Comparison of ENCODE assay signal across 24 mouse cellular contexts in genomic region chr2:73360536-73360935, GRCm38 (mm10). TPM values are rescaled to one million over a fixed set of nuclear protein-coding genes. Genes with fewer than 3 reads are reported as not detected.
DNase-seq lines count a peak whose midpoint lies in the region; ATAC-seq and TF ChIP-seq lines count a peak whose summit lies in the region.
"Had no signal": no experiment of that assay in that cellular context is flagged by ENCODE, and none has a peak within 500 bp of the region (broad histone marks: within the 10 kb centered on the region; RNA-seq: fewer than 3 reads in every experiment).

No protein-coding gene starts in this region.

- no peak overlapping the region for H3K4me3 ChIP-seq in liver, embryonic 13.5 days (replicated peaks)
- no peak overlapping the region for H3K4me3 ChIP-seq in liver, postnatal 0 days (ENCODE audit: low read depth, low read length)
- H3K4me3 ChIP-seq in intestine, postnatal 0 days (ENCODE audit: low read depth, low read length), result no peak overlapping the region
- H3K4me3 ChIP-seq: forebrain, embryonic 15.5 days; heart, adult 2 months; heart, embryonic 13.5 days; hindbrain, embryonic 12.5 days had no signal

- H3K4me1 ChIP-seq in liver, embryonic 13.5 days (replicated peaks), result peaks cover 28% of the 10 kb centered on the region
- H3K4me1 ChIP-seq in liver, postnatal 0 days (ENCODE audit: insufficient read depth), result peaks cover 9% of the 10 kb centered on the region
- no peaks in the 10 kb centered on the region for H3K4me1 ChIP-seq in intestine, postnatal 0 days (replicated peaks; ENCODE audit: control insufficient read depth, insufficient read depth, low read length)
- H3K4me1 ChIP-seq: forebrain, embryonic 15.5 days; heart, embryonic 13.5 days; hindbrain, embryonic 12.5 days had no signal

- no peaks in the 10 kb centered on the region for H3K9me3 ChIP-seq in liver, embryonic 13.5 days (replicated peaks)
- no peaks in the 10 kb centered on the region for H3K9me3 ChIP-seq in liver, postnatal 0 days (ENCODE audit: low read length)
- no peaks in the 10 kb centered on the region for H3K9me3 ChIP-seq in intestine, postnatal 0 days (ENCODE audit: control insufficient read depth)
- H3K9me3 ChIP-seq: forebrain, embryonic 15.5 days; heart, embryonic 13.5 days; hindbrain, embryonic 12.5 days had no signal

- peak overlapping the region; percentile 49; the same call in 1 of the 2 replicates for H3K9ac ChIP-seq in liver, embryonic 13.5 days
- H3K9ac ChIP-seq in liver, postnatal 0 days (replicated peaks), result no peak overlapping the region
- no peak overlapping the region for H3K9ac ChIP-seq in intestine, postnatal 0 days (ENCODE audit: low read depth, low read length)
- H3K9ac ChIP-seq: forebrain, embryonic 15.5 days; heart, embryonic 13.5 days; hindbrain, embryonic 12.5 days had no signal

- H3K4me2 ChIP-seq in liver, embryonic 13.5 days, result peak overlapping the region; percentile 30; the same call in 1 of the 2 replicates
- no peak overlapping the region for H3K4me2 ChIP-seq in liver, postnatal 0 days (ENCODE audit: low read depth, low read length)
- no peak overlapping the region for H3K4me2 ChIP-seq in intestine, postnatal 0 days (replicated peaks; ENCODE audit: low read depth)
- H3K4me2 ChIP-seq: forebrain, embryonic 15.5 days; heart, embryonic 13.5 days; hindbrain, embryonic 12.5 days had no signal

- TF ChIP-seq CTCF in liver, postnatal 0 days (IDR thresholded peaks at IDR 0.05; ENCODE audit: low read depth), result no peak
- TF ChIP-seq CTCF in intestine, postnatal 0 days (IDR thresholded peaks at IDR 0.05; ENCODE audit: low read depth), result no peak

- peaks cover 13% of the 10 kb centered on the region for H3K36me3 ChIP-seq in liver, embryonic 13.5 days
- H3K36me3 ChIP-seq in liver, postnatal 0 days (replicated peaks; ENCODE audit: insufficient read depth, low read length), result peaks cover 5% of the 10 kb centered on the region; the same call in 1 of the 2 replicates
- peaks cover 6% of the 10 kb centered on the region; the same call in 1 of the 2 replicates for H3K36me3 ChIP-seq in intestine, postnatal 0 days (ENCODE audit: control insufficient read depth, insufficient read depth)

- H3K27me3 ChIP-seq in liver, embryonic 13.5 days, result no peaks in the 10 kb centered on the region
- H3K27me3 ChIP-seq in liver, postnatal 0 days (ENCODE audit: insufficient read depth, low read length), result no peaks in the 10 kb centered on the region
- H3K27me3 ChIP-seq in intestine, postnatal 0 days (replicated peaks; ENCODE audit: control insufficient read depth, insufficient read depth, low read length), result no peaks in the 10 kb centered on the region
- H3K27me3 ChIP-seq: CH12.LX; forebrain, embryonic 15.5 days; heart, embryonic 13.5 days; hindbrain, embryonic 12.5 days; Patski had no signal

- peak; percentile 22 for DNase-seq in c-Kit-negative CD71-positive TER-119-positive erythroid progenitor cells, embryonic 14.5 days (ENCODE audit: low read depth, low spot score)
- DNase-seq in liver, embryonic 13.5 days, result no peak
- no peak for DNase-seq in liver, postnatal 0 days
- no peak for DNase-seq in neural tube, embryonic 10.5 days (ENCODE audit: extremely low spot score, low spot score)
- DNase-seq in adrenal gland, adult (ENCODE audit: inconsistent age in 2 of 2, low spot score in 1 of 2), result no peak
- DNase-seq in urinary bladder, postnatal 25 days (ENCODE audit: low spot score), result no peak
- DNase-seq: adrenal gland, adult 8-10 months; adrenal gland, postnatal 36 days; cerebellum, adult 18-20 months; cerebellum, adult 9-11 months; cerebellum, postnatal 36 days; gastrocnemius, postnatal 14 days; heart, adult 2 months; heart, postnatal 4 days had no signal

- ATAC-seq in erythroid progenitor cell, adult 5-6 weeks (replicated peaks; ENCODE audit: low FRiP score, poor library complexity, severe bottlenecking), result peak; percentile 44
- ATAC-seq in liver, embryonic 13.5 days (ENCODE audit: low read depth), result peak; percentile 26
- no peak for ATAC-seq in liver, postnatal 0 days
- no peak for ATAC-seq in intestine, postnatal 0 days
- ATAC-seq: activated CD4-positive, CD25-positive, alpha-beta regulatory T cell, adult 4 months; forebrain, embryonic 15.5 days; hindbrain, embryonic 16.5 days; inflammation-experienced regulatory T-cells, adult 6 months; Patski had no signal

- H3K27ac ChIP-seq in liver, embryonic 13.5 days, result peak overlapping the region; percentile 95
- peak overlapping the region; percentile 68 for H3K27ac ChIP-seq in liver, postnatal 0 days (ENCODE audit: low read depth)
- H3K27ac ChIP-seq in intestine, postnatal 0 days (ENCODE audit: low read depth, low read length), result no peak overlapping the region
- H3K27ac ChIP-seq: forebrain, embryonic 15.5 days; heart, adult 2 months; heart, embryonic 13.5 days; hindbrain, embryonic 12.5 days had no signal

- TF ChIP-seq EP300 in liver, postnatal 0 days (IDR thresholded peaks at IDR 0.05; ENCODE audit: low read depth), result no peak

- 65% methylated on average over 2 of the region's 2 CpGs for WGBS in liver, embryonic 13.5 days (ENCODE audit: insufficient replicate concordance)
- WGBS in liver, postnatal 0 days (ENCODE audit: insufficient replicate concordance), result 75% methylated on average over 2 of the region's 2 CpGs
- 88% methylated on average over 2 of the region's 2 CpGs for WGBS in intestine, postnatal 0 days

RNA-seq across cellular contexts. Expression of gene Gpr155, which starts 25.8 kb away (rescaled TPM):
- total RNA-seq in erythroid progenitor cell, adult 5-6 weeks (2015; ENCODE audit: low replicate concordance), result 25.2 and 31.0 TPM in 2 replicates
- total RNA-seq in erythroid progenitor cell, adult 5-6 weeks (2017; ENCODE audit: low replicate concordance), result 27.2 and 29.7 TPM in 2 replicates
- polyA plus RNA-seq in liver, embryonic 13.5 days (2015; fragmentation: Nextera tagmentation; extraction: Ambion mirVana), result 8.3 and 8.9 TPM in 2 replicates
- 3.4 TPM in 2 replicates for polyA plus RNA-seq in liver, postnatal 0 days (2015; fragmentation: Nextera tagmentation; extraction: Ambion mirVana)
- 18.1 and 22.6 TPM in 2 replicates for polyA plus RNA-seq in intestine, postnatal 0 days (2015; fragmentation: Nextera tagmentation; extraction: Ambion mirVana)

RNA-seq across cellular contexts. Expression of gene Cir1, which starts 48.0 kb away (rescaled TPM):
- 19.8 and 39.4 TPM in 2 replicates for total RNA-seq in erythroid progenitor cell, adult 5-6 weeks (2015; ENCODE audit: low replicate concordance)
- total RNA-seq in erythroid progenitor cell, adult 5-6 weeks (2017; ENCODE audit: low replicate concordance), result 23.0 and 46.1 TPM in 2 replicates
- polyA plus RNA-seq in liver, embryonic 13.5 days (2015; fragmentation: Nextera tagmentation; extraction: Ambion mirVana), result 21.3 and 23.9 TPM in 2 replicates
- polyA plus RNA-seq in liver, postnatal 0 days (2015; fragmentation: Nextera tagmentation; extraction: Ambion mirVana), result 18.4 and 21.4 TPM in 2 replicates
- polyA plus RNA-seq in intestine, postnatal 0 days (2015; fragmentation: Nextera tagmentation; extraction: Ambion mirVana), result 17.1 and 19.9 TPM in 2 replicates

RNA-seq across cellular contexts. Expression of gene Scrn3, which starts 48.1 kb away (rescaled TPM):
- total RNA-seq in erythroid progenitor cell, adult 5-6 weeks (2015; ENCODE audit: low replicate concordance), result 56.2 and 71.3 TPM in 2 replicates
- total RNA-seq in erythroid progenitor cell, adult 5-6 weeks (2017; ENCODE audit: low replicate concordance), result 108 and 110 TPM in 2 replicates
- polyA plus RNA-seq in liver, embryonic 13.5 days (2015; fragmentation: Nextera tagmentation; extraction: Ambion mirVana), result 26.3 and 30.4 TPM in 2 replicates
- polyA plus RNA-seq in liver, postnatal 0 days (2015; fragmentation: Nextera tagmentation; extraction: Ambion mirVana), result 20.5 and 21.9 TPM in 2 replicates
- polyA plus RNA-seq in intestine, postnatal 0 days (2015; fragmentation: Nextera tagmentation; extraction: Ambion mirVana), result 7.8 and 8.7 TPM in 2 replicates

Comparison
In these comparisons a context has a peak if more than half of its experiments do, and no peak if none do; other contexts are left out.
1. ATAC-seq: peak in erythroid progenitor cell, adult 5-6 weeks (single experiment) and liver, embryonic 13.5 days (single experiment); none in liver, postnatal 0 days (single experiment) and intestine, postnatal 0 days (single experiment).